Mouse (Mus musculus) embryonic fibroblast, embryonic 13.5 days (primary cell): ENCODE data around the gene Olfr890.
"Not testable (repeated sequence)": the region's sequence is repeated elsewhere in the genome, so short reads cannot be mapped to it uniquely, and the experiment has no call there.

Source experiments
- CTCF ChIP-seq: IDR thresholded peaks from 2 replicates; pipeline ENCODE4 v1.5.1; 2011; ENCODE audit warnings: mild to moderate bottlenecking, control low read depth, low read length, moderate library complexity, borderline replicate concordance; ENCODE audit not compliant: insufficient read depth
- POLR2A ChIP-seq: IDR thresholded peaks from 2 replicates; pipeline ENCODE4 v1.6.1; 2011; ENCODE audit warnings: low read depth, mild to moderate bottlenecking, control low read depth, low read length, moderate library complexity

GRCm38 (mm10) chr9:38168341-38168740 lies 26.0 kb downstream of the Olfr890 start:
- TF ChIP-seq POLR2A, CTCF: not testable (repeated sequence)
